Mouse (Mus musculus): ENCODE measurements around the gene Pmp22.

The Pmp22 gene

DNA sequence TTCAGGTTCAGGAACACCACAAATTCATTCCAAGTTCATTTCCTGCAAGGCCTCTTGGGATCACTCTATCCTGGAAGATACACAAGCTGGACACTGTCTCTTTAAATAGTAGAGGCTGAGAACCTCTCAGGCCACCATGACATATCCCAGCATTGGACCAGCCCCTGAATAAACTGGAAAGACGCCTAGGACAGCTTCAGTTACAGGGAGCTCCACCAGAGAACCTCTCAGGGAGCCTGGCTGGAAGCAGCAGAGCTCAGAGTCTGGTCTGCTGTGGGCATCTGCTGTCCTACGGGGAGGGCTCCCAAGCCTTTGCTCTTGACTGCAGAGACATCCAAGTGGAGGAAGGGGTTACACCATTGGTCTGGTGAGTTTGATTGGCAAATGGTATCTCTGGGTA, at the start of gene Pmp22:
TSS of gene Pmp22 (plus strand) at position 199 of the 400 bp plus-strand sequence.
- no peaks in the 10 kb centered on the region for H3K36me3 ChIP-seq (ENCODE audit: control insufficient read depth, insufficient read depth, low read length, poor library complexity, severe bottlenecking)
- DNase-seq (ENCODE audit: low read depth, low spot score), result no peak
- H3K27me3 ChIP-seq (ENCODE audit: control insufficient read depth, insufficient read depth, low read length, poor library complexity, severe bottlenecking), result no peaks in the 10 kb centered on the region

DNA sequence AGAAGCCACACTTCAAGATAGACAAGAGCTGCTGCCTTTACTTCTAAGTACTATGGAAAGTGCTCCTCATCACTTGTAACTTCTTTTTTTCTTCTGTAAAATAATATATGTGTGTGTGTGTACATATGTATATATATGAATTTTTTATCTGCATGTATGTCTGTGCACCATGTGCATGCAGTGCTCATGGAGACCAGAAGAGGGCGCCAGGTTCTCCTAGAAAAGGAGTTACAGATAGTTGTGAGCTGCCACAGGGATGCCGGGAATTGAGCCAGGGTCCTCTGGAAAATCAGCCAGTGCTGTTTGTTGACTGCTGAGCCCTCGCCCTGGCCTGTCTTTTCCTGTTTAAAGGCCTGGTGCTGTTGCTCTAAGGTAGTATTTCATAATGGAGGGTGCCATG, 44.2 kb upstream of the Pmp22 start:
- Histone ChIP-seq H3K27me3 (ENCODE audit: control insufficient read depth, insufficient read depth, low read length, poor library complexity, severe bottlenecking) (no peaks in the 10 kb centered on the region), H3K36me3 (ENCODE audit: control insufficient read depth, insufficient read depth, low read length, poor library complexity, severe bottlenecking) (no peaks in the 10 kb centered on the region)
- no peak for DNase-seq (ENCODE audit: low read depth, low spot score)

DNA sequence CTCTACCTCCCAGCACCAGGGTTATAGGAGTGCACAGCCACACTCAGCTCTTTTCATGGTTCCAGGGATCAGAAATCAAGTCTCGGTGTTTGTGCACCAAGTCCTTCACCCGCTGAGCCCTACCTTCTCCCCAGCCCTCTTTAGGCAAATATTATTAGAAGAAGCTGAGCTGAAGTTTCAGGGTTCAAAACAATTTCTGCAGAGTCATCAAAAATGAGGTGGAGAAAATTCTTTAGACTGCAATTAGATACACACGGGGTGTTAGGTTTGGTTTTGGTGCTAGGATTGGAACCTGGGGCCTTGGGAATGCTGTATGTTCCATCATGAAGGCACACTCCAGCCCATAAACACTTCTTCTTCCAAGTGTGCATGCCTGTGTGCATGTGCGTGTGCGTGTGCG, 40.1 kb upstream of the Pmp22 start:
- no peaks in the 10 kb centered on the region for H3K36me3 ChIP-seq (ENCODE audit: control insufficient read depth, insufficient read depth, low read length, poor library complexity, severe bottlenecking)
- no peaks in the 10 kb centered on the region for H3K27me3 ChIP-seq (ENCODE audit: control insufficient read depth, insufficient read depth, low read length, poor library complexity, severe bottlenecking)
- DNase-seq (ENCODE audit: low read depth, low spot score), result no peak

DNA sequence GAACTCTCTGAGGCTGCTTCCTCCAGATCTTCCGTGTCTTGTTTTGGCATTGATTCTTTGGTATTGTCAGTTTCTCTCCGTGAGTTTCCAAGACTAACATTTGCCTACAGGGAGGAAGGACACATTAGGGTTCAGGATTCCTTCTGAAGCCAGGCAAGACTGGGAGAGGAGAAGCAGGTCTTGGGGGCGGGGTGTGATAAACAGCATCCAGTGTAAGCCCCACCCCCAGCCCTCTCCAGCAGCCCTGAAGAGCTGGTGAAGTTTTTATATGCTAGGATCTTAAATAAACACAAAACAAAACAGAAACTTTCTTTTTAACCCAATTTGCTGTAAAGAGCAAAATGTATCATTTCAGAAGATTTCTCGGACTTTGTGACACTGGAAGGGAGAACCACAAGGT, 38.6 kb upstream of the Pmp22 start:
- Histone ChIP-seq H3K27me3 (ENCODE audit: control insufficient read depth, insufficient read depth, low read length, poor library complexity, severe bottlenecking) (no peaks in the 10 kb centered on the region), H3K36me3 (ENCODE audit: control insufficient read depth, insufficient read depth, low read length, poor library complexity, severe bottlenecking) (no peaks in the 10 kb centered on the region)
- no peak for DNase-seq (ENCODE audit: low read depth, low spot score)

DNA sequence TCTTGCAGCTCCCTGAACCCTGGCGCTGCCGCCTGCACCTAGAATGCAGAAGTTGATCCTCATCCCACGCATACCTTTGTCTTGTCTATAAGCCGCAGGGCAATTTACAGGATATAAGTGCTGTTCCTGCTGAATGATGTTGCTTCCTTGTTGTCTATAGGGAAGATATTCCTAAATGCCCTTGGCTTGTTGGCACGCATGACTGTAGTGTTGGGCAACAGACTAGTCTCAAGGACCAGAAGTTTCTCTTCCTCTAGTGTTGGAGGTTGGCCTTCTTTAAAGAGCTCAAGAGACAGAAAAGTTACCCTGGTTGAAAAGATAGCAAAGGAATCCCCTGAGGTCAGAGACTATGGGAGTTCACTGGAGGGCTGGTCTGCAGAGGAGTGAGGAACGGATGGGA, 37.8 kb upstream of the Pmp22 start:
- H3K27me3 ChIP-seq (ENCODE audit: control insufficient read depth, insufficient read depth, low read length, poor library complexity, severe bottlenecking), result no peaks in the 10 kb centered on the region
- no peaks in the 10 kb centered on the region for H3K36me3 ChIP-seq (ENCODE audit: control insufficient read depth, insufficient read depth, low read length, poor library complexity, severe bottlenecking)
- DNase-seq (ENCODE audit: low read depth, low spot score), result no peak

DNA sequence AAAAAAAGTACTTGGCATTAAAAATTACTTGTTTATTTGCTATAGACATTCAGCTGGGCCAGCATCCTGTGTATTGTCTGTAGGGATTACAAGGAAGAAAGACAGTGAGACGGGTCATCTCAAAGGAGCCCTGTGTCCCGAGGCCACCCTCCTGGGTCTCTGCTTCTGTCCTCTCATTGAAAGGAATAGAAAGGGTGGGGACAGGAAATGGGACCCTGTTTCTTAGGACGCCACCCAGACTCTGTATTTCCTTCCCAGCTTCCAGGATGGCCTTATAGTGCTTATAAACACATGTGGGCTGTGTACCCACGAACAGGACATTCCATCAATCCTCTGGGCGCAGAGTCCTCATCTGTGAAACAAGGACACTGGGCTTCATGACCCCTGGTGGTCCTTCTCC, 36.5 kb upstream of the Pmp22 start:
- no peak for DNase-seq (ENCODE audit: low read depth, low spot score)
- Histone ChIP-seq H3K36me3 (ENCODE audit: control insufficient read depth, insufficient read depth, low read length, poor library complexity, severe bottlenecking) (no peaks in the 10 kb centered on the region), H3K27me3 (ENCODE audit: control insufficient read depth, insufficient read depth, low read length, poor library complexity, severe bottlenecking) (no peaks in the 10 kb centered on the region)

DNA sequence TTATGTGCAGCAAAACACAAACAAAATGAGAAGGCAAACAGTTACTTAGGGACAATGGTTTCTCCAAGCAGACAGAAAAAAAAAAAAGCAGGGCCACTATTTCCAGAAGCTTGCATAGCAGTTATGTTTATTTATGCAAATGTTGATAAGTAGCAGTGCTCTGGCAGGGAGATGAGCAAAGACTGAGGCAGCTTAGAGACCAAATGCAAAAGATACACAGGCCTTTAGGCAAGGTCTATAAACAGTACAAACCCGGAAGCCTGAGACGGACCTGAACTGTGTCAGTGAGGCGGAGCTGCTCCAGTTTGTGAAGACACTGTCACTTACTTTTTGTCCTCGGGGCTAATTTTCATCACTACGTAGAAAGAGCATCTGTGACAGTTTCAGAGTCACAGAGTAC, 35.2 kb upstream of the Pmp22 start:
- no peak for DNase-seq (ENCODE audit: low read depth, low spot score)
- Histone ChIP-seq H3K36me3 (ENCODE audit: control insufficient read depth, insufficient read depth, low read length, poor library complexity, severe bottlenecking) (no peaks in the 10 kb centered on the region), H3K27me3 (ENCODE audit: control insufficient read depth, insufficient read depth, low read length, poor library complexity, severe bottlenecking) (no peaks in the 10 kb centered on the region)

DNA sequence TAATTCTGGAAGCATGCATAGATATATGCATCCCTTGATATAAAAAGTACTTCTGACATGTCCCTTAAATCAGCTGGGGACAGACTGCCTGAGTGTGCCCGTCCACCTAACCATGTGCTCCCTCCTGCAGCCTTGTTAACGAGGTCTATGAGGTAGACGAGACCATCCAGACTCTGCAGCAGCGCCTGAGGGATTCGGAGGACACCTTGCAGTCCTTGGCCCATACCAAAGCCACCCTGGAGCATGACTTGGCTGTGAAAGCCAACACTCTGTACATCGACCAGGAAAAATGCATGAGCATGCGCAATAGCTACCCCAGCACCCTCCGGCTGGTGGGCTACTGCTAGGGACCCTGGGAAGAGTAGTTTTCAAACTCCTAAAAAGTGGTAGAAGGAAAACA, 34.3 kb upstream of the Pmp22 start:
- Histone ChIP-seq H3K27me3 (ENCODE audit: control insufficient read depth, insufficient read depth, low read length, poor library complexity, severe bottlenecking) (no peaks in the 10 kb centered on the region), H3K36me3 (ENCODE audit: control insufficient read depth, insufficient read depth, low read length, poor library complexity, severe bottlenecking) (no peaks in the 10 kb centered on the region)
- no peak for DNase-seq (ENCODE audit: low read depth, low spot score)

DNA sequence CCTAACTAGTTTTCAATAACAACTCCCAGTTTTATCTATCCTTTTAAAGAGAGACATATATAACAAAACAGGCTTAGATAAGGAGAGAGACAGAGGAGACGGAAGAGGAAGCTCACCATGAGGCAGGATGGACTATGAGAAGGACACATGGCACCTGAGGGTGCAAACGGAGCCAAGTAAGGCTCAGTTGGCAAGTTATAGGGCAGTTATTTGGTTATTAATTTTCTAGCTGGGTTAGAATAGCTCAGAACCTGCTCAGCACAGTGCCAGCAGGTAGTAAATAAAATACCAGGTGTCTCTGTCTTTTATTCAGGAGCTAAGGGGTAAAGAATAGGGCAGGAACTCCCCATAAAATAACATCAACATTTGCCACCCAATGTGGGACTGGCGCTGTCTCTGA, 30.8 kb upstream of the Pmp22 start:
- Histone ChIP-seq H3K36me3 (ENCODE audit: control insufficient read depth, insufficient read depth, low read length, poor library complexity, severe bottlenecking) (no peaks in the 10 kb centered on the region), H3K27me3 (ENCODE audit: control insufficient read depth, insufficient read depth, low read length, poor library complexity, severe bottlenecking) (no peaks in the 10 kb centered on the region)
- no peak for DNase-seq (ENCODE audit: low read depth, low spot score)

DNA sequence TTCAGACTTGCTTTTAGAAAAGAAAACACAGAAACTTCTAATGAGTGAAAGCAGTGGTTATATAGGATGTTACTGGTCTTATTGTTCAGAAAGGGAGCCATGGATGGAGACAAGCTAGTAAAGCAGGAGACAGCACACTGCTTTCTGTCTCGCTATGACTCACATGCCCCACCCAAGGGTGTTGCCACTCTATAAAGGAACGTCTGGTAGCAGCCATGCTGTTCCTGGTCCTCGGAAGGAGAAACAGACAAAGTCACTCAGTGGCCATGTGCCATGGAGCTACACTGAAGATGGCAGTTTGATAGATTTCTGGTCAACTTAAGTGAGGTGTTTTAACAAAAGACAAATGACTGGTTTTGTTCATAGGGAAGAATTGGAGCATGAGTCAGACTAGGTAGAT, 29.4 kb upstream of the Pmp22 start:
- Histone ChIP-seq H3K36me3 (ENCODE audit: control insufficient read depth, insufficient read depth, low read length, poor library complexity, severe bottlenecking) (no peaks in the 10 kb centered on the region), H3K27me3 (ENCODE audit: control insufficient read depth, insufficient read depth, low read length, poor library complexity, severe bottlenecking) (no peaks in the 10 kb centered on the region)
- DNase-seq (ENCODE audit: low read depth, low spot score), result no peak

DNA sequence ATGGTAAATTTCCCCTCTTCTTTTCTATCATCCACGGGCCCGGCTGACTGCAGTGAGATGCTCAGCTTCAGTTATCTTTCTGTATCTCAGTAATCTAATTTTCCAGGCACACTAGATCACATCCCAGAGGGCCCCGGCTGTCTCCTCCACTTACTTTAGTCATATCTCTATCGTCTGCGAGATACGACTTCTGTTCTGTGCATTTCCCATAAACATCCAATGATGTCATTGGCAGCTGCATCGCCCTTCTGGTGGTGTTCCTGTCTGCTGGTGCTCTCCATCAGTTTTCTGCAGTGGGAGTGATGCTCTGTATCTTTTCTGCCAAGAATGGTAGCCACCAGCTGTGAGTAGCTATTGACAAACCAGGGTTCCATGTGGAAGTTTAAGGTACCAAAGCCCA, 25.5 kb upstream of the Pmp22 start:
- no peaks in the 10 kb centered on the region for H3K27me3 ChIP-seq (ENCODE audit: control insufficient read depth, insufficient read depth, low read length, poor library complexity, severe bottlenecking)
- H3K36me3 ChIP-seq (ENCODE audit: control insufficient read depth, insufficient read depth, low read length, poor library complexity, severe bottlenecking), result no peaks in the 10 kb centered on the region
- no peak for DNase-seq (ENCODE audit: low read depth, low spot score)

DNA sequence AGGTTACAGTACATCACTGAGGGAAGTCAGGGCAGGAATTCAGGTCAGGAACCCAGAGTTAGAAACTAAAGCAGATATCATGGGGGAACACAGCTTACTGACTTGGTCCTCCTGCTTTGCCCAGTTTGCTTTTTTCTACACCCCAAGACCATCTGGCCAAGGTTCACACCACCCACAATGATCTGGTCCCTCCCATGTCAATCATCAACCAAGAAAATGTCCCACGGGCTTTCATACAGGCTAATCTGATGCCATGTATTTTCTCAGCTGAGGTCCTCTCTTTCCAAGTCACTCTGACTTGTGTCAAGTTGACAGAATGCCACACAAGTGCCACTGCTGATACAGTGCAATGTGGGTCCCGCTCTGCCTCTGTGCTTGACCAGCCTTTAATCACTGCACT, 24.8 kb upstream of the Pmp22 start:
- DNase-seq (ENCODE audit: low read depth, low spot score), result no peak
- no peaks in the 10 kb centered on the region for H3K27me3 ChIP-seq (ENCODE audit: control insufficient read depth, insufficient read depth, low read length, poor library complexity, severe bottlenecking)
- no peaks in the 10 kb centered on the region for H3K36me3 ChIP-seq (ENCODE audit: control insufficient read depth, insufficient read depth, low read length, poor library complexity, severe bottlenecking)

DNA sequence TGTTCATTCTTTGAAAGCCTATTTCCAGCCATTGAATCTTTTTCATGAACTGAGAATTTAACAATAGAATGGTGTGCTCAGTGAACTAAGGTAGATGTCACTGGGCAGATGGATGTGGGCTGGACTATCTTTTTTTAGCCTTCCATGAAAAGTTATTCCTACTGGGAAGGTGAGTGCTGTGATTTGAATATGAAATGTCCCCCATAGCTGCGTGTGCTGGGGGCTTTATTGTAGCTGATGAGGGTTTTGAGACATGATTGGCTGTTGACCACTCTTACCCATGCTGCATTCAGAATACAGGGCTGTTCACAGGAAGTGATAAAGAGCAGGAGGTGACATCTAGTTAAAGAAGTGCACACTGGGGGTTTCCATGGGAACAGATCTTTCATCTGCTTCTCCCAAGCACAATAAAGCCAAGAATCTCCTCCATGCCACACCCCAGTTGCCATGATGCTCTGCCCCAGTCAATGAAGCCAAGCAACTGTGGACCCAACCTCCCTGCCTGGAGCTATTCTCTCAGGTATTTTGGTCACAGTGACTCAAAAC, 19.5 kb upstream of the Pmp22 start:
- no peak for DNase-seq (ENCODE audit: low read depth, low spot score)
- H3K36me3 ChIP-seq (ENCODE audit: control insufficient read depth, insufficient read depth, low read length, poor library complexity, severe bottlenecking), result no peaks in the 10 kb centered on the region
- no peaks in the 10 kb centered on the region for H3K27me3 ChIP-seq (ENCODE audit: control insufficient read depth, insufficient read depth, low read length, poor library complexity, severe bottlenecking)

DNA sequence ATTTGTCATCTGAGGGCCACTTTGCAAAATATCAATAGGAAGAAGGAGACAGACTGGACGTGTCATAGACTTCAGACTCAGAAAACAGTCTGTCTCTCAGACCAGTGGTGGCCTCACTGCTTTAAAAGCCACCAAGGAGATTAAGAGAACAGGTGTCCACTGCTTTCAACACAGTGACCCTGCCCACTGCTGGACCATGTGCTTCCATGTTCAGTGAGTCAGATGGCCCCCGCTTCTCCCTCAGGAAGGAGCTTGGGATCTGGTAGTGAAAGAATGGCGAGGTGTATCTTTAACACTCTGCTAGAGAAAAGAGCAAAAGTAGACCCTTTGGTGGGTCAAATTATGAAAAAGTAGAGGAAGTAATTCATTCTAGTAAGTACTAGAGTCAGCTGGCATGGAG, 18.5 kb upstream of the Pmp22 start:
- Histone ChIP-seq H3K36me3 (ENCODE audit: control insufficient read depth, insufficient read depth, low read length, poor library complexity, severe bottlenecking) (no peaks in the 10 kb centered on the region), H3K27me3 (ENCODE audit: control insufficient read depth, insufficient read depth, low read length, poor library complexity, severe bottlenecking) (no peaks in the 10 kb centered on the region)
- no peak for DNase-seq (ENCODE audit: low read depth, low spot score)

DNA sequence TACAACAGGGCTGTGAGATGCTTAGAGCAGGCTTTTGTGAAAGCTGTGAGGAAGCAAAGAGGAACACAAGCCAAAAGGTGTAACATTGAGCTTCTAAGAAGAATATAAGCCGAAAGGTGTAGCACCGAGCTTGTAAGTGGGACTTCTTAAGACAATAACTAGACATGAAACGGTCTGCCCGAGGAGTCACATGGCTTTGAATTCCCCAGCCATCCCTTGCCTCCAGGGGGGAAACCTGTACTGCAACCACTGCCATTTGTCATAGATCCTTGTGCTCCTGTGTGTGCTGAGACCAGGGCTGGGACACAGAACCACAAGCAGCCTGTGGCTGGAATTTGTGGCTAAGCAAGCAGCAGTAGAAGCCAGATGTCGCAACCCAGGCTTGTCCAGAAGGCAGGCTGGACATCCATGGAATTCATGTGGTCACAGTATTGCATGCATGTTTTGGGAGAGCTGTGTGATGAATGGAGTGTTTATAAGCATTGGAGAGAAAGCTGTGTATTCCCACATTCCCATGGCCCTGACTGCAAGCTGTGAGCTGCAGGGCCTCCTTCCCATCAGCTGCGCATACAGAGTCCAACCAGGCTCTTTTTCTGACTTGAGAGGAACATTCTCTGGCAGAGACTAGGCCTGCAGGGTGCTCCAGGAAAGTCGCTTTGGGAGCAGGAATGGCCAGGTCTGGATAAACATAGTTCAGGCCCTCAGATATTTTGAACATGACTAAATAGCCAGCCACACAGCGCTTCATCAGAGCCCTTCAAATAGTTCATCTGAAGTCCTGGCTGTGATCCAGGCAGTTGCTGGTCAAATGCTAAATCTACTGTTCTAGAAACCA, 13.8 kb upstream of the Pmp22 start:
- H3K36me3 ChIP-seq (ENCODE audit: control insufficient read depth, insufficient read depth, low read length, poor library complexity, severe bottlenecking), result no peaks in the 10 kb centered on the region
- no peaks in the 10 kb centered on the region for H3K27me3 ChIP-seq (ENCODE audit: control insufficient read depth, insufficient read depth, low read length, poor library complexity, severe bottlenecking)
- no peak for DNase-seq (ENCODE audit: low read depth, low spot score)

DNA sequence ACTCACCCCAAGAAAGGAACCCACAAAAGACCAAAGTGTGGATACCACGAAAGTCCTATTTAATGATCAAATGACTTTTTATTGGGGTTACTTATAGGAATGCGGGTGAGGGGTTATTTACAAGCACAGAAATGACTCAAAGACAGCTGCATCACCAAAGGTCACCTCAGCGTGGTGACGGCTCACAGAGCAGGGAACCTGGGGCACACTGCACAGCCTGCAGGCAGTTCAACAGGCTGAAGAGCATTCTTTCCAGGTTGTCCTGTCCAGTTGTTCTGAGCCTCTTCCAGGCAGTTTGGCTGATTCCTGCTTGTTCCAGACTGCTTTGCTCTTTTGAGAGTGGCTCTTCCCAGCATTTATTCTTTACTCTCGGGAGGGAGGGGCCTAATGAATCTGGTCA, 12.1 kb upstream of the Pmp22 start:
- Histone ChIP-seq H3K27me3 (ENCODE audit: control insufficient read depth, insufficient read depth, low read length, poor library complexity, severe bottlenecking) (no peaks in the 10 kb centered on the region), H3K36me3 (ENCODE audit: control insufficient read depth, insufficient read depth, low read length, poor library complexity, severe bottlenecking) (no peaks in the 10 kb centered on the region)
- DNase-seq (ENCODE audit: low read depth, low spot score), result no peak

All from splenic B cell, adult 2 months (primary cell).